Mouse (Mus musculus) common myeloid progenitor, adult 5-6 weeks (primary cell): ENCODE measurements around the gene Zmiz1. TPM values are rescaled to one million over a fixed set of nuclear protein-coding genes. Genes with fewer than 3 reads are reported as not detected.

ENCODE experiments used
- ATAC-seq: replicated peaks from 2 replicates; pipeline ENCODE4 v1.8.0; 2016; ENCODE audit warnings: low read depth, mild to moderate bottlenecking, moderate TSS enrichment, inconsistent platforms; ENCODE audit not compliant: poor library complexity, severe bottlenecking
- total RNA-seq: library from RNA; stranded (forward); fragments of 200-1000, 187-1606 nt; gene quantifications from 2 replicates; pipeline ENCODE4 v1.2.3, GENCODE M21; 2017

The Zmiz1 gene
- total RNA-seq, 1 experiment from 2014 or later: 23.1 TPM

DNA sequence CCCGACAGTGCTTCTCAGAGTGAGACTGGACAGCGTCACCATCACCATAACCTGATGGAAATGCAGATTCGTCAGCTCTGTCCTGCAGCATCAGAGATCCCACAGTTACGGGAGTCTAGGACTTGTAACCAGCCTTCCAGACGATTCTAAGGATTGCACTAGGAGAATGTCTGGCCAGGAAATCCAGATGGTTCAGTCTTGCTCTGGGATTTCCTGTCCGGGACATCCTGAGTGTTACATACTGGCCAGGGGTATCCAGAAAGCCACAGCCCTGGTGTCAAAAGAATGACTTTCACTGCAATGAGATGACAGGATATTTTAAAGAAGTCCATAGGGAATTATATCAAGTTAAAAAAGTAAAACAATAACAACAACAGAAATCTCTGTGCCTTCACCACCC lies 165.7 kb downstream of the Zmiz1 start:
- ATAC-seq: no peak

DNA sequence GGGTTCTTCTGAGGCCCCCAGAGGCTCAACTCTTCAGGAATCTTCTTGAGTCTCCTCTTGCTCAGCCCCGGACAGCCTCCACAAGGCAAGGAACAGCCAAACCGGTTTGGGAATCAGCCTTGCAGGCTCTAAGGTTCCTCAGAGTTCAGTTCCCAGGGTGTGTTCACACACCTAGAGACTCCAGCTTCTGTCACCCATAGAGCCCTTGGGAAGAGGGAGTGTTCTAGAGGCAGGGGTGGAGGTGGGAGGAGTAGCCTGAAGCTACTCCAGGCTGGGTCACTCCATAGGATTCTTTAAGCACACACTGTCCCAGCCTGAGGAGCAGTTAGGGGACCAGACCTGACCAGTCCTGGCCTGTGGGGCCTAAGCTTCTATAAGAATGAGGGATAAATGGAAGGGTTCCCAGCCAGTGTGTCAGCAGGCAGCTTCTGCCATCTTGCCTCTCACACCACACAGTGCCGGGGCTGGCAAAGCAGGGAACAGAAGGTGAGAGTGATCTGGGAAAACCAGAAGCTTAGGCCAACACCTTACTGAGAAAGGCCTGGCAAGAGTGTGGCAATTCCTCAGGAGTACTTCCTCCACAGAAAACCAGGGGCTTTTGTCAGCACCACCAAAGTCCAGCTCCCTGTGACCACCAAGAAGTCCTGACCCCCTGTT lies 168.7 kb downstream of the Zmiz1 start:
- no peak for ATAC-seq

- ATAC-seq: peak; percentile 20; the same call in 1 of the 2 replicates
Observed at GRCm38 (mm10) chr14:25628448-25629099, 169.6 kb downstream of the Zmiz1 start.

DNA sequence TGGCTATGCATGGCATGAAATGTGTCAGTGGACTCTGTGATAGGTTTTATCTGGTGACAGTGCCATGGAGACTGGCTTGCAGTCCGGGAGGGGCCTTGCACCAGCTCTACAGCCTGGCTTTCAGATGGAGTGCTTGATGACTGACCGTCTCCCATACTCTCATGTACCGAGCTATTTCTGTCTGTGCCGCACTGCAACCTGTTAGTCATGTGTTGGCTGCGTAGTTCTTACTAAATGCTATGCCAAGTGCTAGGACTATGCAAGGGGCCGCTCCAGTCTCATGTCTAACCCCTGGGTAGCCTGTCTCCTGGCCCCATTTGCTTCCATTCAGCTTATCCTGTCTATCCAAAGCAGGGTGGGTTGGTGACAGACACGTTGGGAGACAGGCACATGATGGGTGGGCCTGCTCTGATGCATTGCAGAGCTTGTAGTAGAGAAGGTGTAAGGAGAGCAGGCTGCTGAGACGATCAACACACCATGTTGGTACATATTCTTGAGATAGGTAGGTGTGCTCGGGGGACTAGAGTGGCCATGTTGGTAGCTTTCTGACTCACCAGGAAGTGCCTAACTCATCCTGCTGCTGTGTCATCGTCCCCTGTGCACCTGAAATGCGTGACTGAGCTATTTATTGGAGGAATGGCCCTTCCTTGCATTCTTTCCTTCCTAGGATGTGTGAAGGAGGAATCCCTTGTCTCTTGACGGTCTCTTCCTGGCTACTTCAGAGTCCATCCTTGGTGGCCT lies 171.1 kb downstream of the Zmiz1 start:
- ATAC-seq: no peak

DNA sequence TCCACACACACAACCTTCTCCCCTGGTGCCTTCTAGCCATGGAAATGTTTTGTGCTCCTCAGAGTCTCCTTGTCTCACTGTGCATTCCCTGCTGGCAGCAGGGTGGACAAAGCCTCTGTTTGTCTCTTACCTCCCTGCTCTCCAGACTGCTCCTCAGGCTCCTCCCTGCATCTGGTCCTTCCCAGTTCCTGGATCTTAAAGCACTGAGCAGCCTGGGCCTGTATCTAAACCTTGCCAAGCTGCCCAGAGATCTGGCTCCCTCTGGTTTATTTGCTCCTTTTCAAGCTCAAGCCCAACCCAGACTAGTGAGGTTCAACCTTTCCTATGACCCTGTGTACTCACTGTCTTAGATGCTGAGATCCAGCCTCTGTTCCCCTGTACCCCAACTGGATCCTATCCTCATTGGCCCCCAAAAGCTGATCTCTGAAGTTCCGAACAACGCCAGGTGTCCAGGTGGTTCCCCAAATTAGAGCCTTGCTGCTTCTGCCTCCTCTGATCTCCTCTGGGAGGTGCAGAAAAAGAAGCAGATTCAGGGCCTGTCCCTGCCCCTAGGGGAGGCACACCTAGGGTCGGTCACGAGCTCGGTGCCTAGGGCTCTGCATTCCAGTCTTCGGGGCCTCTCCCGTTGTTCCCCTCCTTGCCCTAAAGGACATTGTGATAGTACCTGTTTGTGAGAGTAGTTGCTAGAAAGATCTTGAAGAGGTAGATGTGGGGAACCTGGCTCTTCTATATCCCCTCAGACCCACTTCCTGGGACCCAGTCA lies 171.8 kb downstream of the Zmiz1 start:
- no peak for ATAC-seq

- no peak for ATAC-seq
Observed at GRCm38 (mm10) chr14:25631481-25631880, 172.5 kb downstream of the Zmiz1 start.

GRCm38 (mm10) chr14:25633539-25634300 lies 174.7 kb downstream of the Zmiz1 start:
- no peak for ATAC-seq

DNA sequence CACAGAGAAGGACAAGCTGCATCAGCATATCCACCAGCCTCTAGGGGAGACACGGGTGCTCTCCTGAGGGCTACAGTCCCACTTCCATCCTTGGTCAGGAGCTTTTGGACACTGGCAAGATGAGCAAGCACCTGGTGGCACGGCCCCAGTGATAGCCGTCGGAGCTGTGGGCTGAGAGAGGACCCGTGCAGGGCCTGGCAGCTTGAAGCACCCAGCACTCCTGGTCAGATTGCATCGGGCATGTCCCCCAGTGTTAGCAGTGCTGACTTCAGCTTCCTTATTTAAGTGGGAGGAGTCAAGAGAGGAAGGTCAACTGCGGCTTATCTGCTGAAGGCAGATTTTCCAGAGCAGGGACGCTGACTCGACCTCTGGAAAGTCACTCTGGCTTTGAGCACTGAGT lies 175.3 kb downstream of the Zmiz1 start:
- ATAC-seq: peak; percentile 86

- no peak for ATAC-seq
Observed at GRCm38 (mm10) chr14:25635746-25636145, 176.8 kb downstream of the Zmiz1 start.

GRCm38 (mm10) chr14:25636297-25636696 lies 177.3 kb downstream of the Zmiz1 start:
- no peak for ATAC-seq

- no peak for ATAC-seq
Observed at GRCm38 (mm10) chr14:25639120-25639758, 180.3 kb downstream of the Zmiz1 start.

DNA sequence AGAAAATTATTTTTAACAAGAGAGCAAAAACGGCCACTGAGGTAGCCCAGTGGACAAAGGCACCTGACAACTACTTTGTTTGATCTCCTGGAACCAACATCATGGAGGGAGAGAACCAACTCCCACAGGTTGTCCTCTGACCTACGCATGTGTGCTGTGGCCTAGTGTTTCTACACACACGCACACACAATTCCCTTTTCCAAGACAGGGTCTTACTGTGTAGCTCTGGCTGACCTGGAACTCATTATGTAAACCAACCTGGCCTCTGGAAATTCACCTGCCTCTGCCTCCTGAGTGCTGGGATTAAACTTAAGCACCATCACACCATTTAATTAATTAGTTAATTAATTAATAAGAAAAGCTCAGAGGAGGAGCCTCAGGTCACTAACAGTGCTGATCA lies 181.0 kb downstream of the Zmiz1 start:
- ATAC-seq: no peak

DNA sequence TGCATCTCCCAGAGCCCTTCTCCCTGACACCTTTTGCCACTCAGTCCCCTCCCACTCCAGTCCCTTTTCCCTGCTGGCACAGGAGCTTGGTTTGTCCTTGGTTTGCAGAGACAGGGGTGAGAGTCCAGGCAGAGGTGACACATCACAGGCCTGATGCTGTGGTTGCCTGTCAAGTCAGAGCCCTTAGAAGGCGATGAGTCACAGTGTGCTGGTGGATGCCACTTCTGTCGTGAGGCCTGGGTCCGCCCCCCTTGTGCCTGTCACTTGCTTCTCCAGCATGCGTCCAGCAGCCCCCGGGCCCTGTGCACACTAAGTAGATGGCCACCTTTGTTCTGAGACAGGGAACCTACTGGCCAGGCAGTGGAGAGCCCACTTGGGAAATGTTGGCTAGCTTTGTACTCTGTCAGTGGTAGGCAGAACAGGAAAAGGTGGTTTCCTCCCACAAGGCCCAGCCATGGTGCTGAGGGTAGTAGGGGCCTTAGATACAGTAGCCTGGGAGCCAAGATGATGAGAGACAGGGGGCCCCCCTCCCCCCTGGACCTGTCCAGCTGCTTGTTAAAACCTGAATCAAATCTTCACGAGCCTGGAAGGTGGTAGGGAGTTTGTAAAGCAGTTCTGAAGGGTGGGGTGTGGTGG lies 181.6 kb downstream of the Zmiz1 start:
- peak; percentile 85 for ATAC-seq

DNA sequence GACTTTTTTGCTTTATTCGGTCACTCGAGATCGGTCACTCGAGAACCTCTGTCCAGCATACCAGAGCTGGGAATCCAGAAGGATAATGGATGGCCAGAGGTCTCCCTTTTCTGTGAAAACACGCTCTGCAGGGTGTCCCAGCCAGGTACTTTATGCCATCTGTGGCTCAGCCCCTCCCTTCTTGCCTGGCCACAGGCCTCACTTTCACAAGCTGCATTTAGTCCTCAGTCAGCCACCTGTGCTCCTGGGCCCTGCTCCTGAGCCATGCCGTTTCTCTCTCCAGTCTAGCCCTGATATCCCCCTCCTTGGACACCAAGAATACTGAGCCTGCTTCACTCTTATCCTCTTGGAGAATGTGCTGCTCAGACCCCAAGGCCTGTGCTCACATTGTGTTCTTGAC lies 182.1 kb downstream of the Zmiz1 start:
- no peak for ATAC-seq

DNA sequence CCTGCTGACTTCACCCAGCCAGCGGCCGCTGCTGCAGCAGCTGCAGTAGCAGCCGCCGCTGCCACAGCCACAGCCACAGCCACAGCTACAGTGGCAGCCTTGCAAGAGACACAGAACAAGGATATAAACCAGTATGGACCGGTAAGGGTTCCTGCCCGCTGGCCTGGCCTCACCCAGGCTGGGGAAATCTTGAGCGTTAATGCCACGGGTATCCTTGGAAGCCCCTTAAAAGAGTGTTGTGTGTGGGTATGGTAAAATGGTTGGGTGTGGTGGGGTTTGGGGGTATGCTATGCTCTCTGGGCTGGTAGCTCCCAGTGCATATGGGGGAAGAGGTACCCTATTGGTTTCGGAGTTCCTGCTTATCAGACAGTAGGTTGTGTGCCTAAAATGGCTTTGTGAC lies 186.7 kb downstream of the Zmiz1 start:
- ATAC-seq: no peak

GRCm38 (mm10) chr14:25646161-25646621 lies 187.2 kb downstream of the Zmiz1 start:
- ATAC-seq: peak; percentile 70

GRCm38 (mm10) chr14:25651131-25651530 lies 192.1 kb downstream of the Zmiz1 start:
- no peak for ATAC-seq

- ATAC-seq: no peak
Observed at GRCm38 (mm10) chr14:25651905-25652304, 192.9 kb downstream of the Zmiz1 start.
